Mouse (Mus musculus): Measurements from ENCODE around the gene Ttc16.
A peak's percentile ranks its signal among the peaks of the same experiment; 100 is the strongest.

Ttc16 gene

GRCm38 (mm10) chr2:32775359-32776074 lies at the start of gene Ttc16, which contains the start of gene Ptrh1:
TSS of gene Ttc16 (minus strand) at chr2:32775633.
TSS of gene Ptrh1 (plus strand) at chr2:32775786.
- peak; percentile 96 for DNase-seq (ENCODE audit: low spot score)

- no peak for DNase-seq (ENCODE audit: low spot score)
These were observed 49.3 kb upstream of the Ttc16 start for GRCm38 (mm10) chr2:32824778-32825177.

GRCm38 (mm10) chr2:32824181-32824580 lies 48.7 kb upstream of the Ttc16 start:
- DNase-seq (ENCODE audit: low spot score) = no peak

GRCm38 (mm10) chr2:32823579-32824154 lies 48.2 kb upstream of the Ttc16 start:
- no peak for DNase-seq (ENCODE audit: low spot score)

- no peak for DNase-seq (ENCODE audit: low spot score)
These were observed 47.7 kb upstream of the Ttc16 start for GRCm38 (mm10) chr2:32823153-32823552.

- DNase-seq (ENCODE audit: low spot score) = no peak
These were observed 47.2 kb upstream of the Ttc16 start for GRCm38 (mm10) chr2:32822643-32823042.

- peak; percentile 37 for DNase-seq (ENCODE audit: low spot score)
These were observed 45.8 kb upstream of the Ttc16 start for GRCm38 (mm10) chr2:32821041-32821802.

GRCm38 (mm10) chr2:32818208-32818607 lies 42.8 kb upstream of the Ttc16 start:
- DNase-seq (ENCODE audit: low spot score) = no peak

GRCm38 (mm10) chr2:32817589-32817988 lies 42.2 kb upstream of the Ttc16 start:
- no peak for DNase-seq (ENCODE audit: low spot score)

GRCm38 (mm10) chr2:32816946-32817581 lies 41.6 kb upstream of the Ttc16 start:
- DNase-seq (ENCODE audit: low spot score) = no peak

GRCm38 (mm10) chr2:32816497-32816896 lies 41.1 kb upstream of the Ttc16 start:
- DNase-seq (ENCODE audit: low spot score) = no peak

- no peak for DNase-seq (ENCODE audit: low spot score)
These were observed 36.5 kb upstream of the Ttc16 start for GRCm38 (mm10) chr2:32811959-32812358.

- DNase-seq (ENCODE audit: low spot score) = no peak
These were observed 33.6 kb upstream of the Ttc16 start for GRCm38 (mm10) chr2:32808816-32809566.

- no peak for DNase-seq (ENCODE audit: low spot score)
These were observed 23.0 kb upstream of the Ttc16 start for GRCm38 (mm10) chr2:32798251-32798962.

GRCm38 (mm10) chr2:32795748-32796418 lies 20.4 kb upstream of the Ttc16 start:
- DNase-seq (ENCODE audit: low spot score) = no peak

GRCm38 (mm10) chr2:32791297-32791696 lies 15.9 kb upstream of the Ttc16 start:
- DNase-seq (ENCODE audit: low spot score) = no peak

- DNase-seq (ENCODE audit: low spot score) = no peak
These were observed 13.1 kb upstream of the Ttc16 start for GRCm38 (mm10) chr2:32788581-32788980.

GRCm38 (mm10) chr2:32787176-32787575 lies 11.7 kb upstream of the Ttc16 start:
- DNase-seq (ENCODE audit: low spot score) = no peak

GRCm38 (mm10) chr2:32784048-32784681 lies 8.7 kb upstream of the Ttc16 start, which contains the start of gene Cfap157:
TSS of gene Cfap157 (minus strand) at chr2:32784428.
- no peak for DNase-seq (ENCODE audit: low spot score)

GRCm38 (mm10) chr2:32781710-32782109 lies 6.3 kb upstream of the Ttc16 start:
- no peak for DNase-seq (ENCODE audit: low spot score)
